Mouse (Mus musculus) C2C12 (cell line): ENCODE data around the gene Setd5.

Source experiments
- CEBPB ChIP-seq: IDR thresholded peaks from one replicate; pipeline ENCODE4 v1.6.1; 2011; ENCODE audit warnings: low read depth, mild to moderate bottlenecking, control low read depth, moderate library complexity
- CTCF ChIP-seq: IDR thresholded peaks from one replicate; pipeline ENCODE4 v1.5.1; 2011; ENCODE audit not compliant: control insufficient read depth, insufficient read depth, insufficient read length
- FOSL1 ChIP-seq: IDR thresholded peaks from one replicate; pipeline ENCODE4 v1.8.0; 2011; ENCODE audit warnings: mild to moderate bottlenecking, low read length; ENCODE audit not compliant: poor library complexity, insufficient read depth, severe bottlenecking
- MAX ChIP-seq: IDR thresholded peaks from one replicate; pipeline ENCODE4 v1.6.1; 2011; ENCODE audit warnings: mild to moderate bottlenecking, control low read depth
- MYOD1 ChIP-seq: IDR thresholded peaks from one replicate; pipeline ENCODE4 v1.6.1; 2011; ENCODE audit warnings: low read depth; ENCODE audit not compliant: control insufficient read depth, insufficient read length
- MYOG ChIP-seq: IDR thresholded peaks from one replicate; pipeline ENCODE4 v1.6.1; 2011; ENCODE audit not compliant: control insufficient read depth, insufficient read length; ENCODE audit errors: extremely low read depth
- USF1 ChIP-seq: IDR thresholded peaks from one replicate; pipeline ENCODE4 v1.6.1; 2011; ENCODE audit warnings: low read depth, mild to moderate bottlenecking, control low read depth, moderate library complexity

DNA sequence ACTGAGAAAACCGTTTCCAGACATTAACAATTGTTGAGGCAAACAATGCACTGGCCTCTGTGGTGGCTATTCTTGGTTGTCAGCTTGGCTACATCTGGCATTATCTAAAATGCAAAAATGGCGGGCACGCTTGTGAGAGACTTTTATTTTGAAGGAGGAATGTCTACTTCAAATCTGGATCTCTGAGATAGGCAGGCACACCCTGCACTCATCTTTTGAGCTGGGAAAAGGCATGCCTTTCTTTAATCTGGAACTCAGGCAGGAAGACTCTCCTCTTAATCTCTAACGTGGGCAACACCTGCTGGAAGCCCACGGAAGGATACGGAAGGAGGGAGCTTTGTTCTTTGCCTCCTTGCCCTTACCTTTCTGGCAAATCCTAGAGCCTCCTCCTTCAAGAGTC is 77.7 kb downstream of the Setd5 start:
- TF ChIP-seq FOSL1 (no peak), CTCF (no peak), MYOG (no peak), MAX (no peak), USF1 (no peak), CEBPB (no peak), MYOD1 (no peak)
